Mouse (Mus musculus) kidney, adult 10 weeks (tissue): ENCODE data around the gene Pdzd7. TPM values are rescaled to one million over a fixed set of nuclear protein-coding genes. Genes with fewer than 3 reads are reported as not detected.

Experiments used
- polyA plus RNA-seq: library from polyadenylated mRNA; stranded (reverse); fragments of 350-450 nt; fragmentation: Illumina TruSeq; extraction: RNeasy Lipid Tissue Mini Kit (QIAGEN cat#74804); gene quantifications from one replicate; pipeline ENCODE4 v1.2.3, GENCODE M21; 2014; ENCODE audit warnings: low read depth, low replicate concordance

Pdzd7 gene
- polyA plus RNA-seq: not detected

GRCm38 (mm10) chr19:45045651-45046050 is at the start of gene Pdzd7:
Gene Pdzd7 (minus strand): TSS chr19:45045717.

GRCm38 (mm10) chr19:45074580-45075322 is 29.2 kb upstream of the Pdzd7 start, which contains the start of gene Kazald1:
Gene Kazald1 (plus strand): TSS chr19:45075241.

GRCm38 (mm10) chr19:45047417-45047934 is 2.0 kb upstream of the Pdzd7 start, which contains the start of gene Sfxn3:
Gene Sfxn3 (plus strand): TSS chr19:45047503.

GRCm38 (mm10) chr19:45014335-45014971 is 31.1 kb downstream of the Pdzd7 start, which contains the start of gene Lzts2:
Gene Lzts2 (plus strand): TSS chr19:45014414.

GRCm38 (mm10) chr19:45005957-45006712 is 39.4 kb downstream of the Pdzd7 start, which contains the start of gene Mrpl43:
Gene Mrpl43 (minus strand): TSS chr19:45006442.

GRCm38 (mm10) chr19:45005444-45005843 is 40.1 kb downstream of the Pdzd7 start, which contains the start of gene Twnk:
Gene Twnk (plus strand): TSS chr19:45005663.

GRCm38 (mm10) chr19:44988831-44989566 is 56.5 kb downstream of the Pdzd7 start, which contains the start of gene Sema4g:
Gene Sema4g (plus strand): TSS chr19:44989101.

Other genes with a start within 250 kb of the Pdzd7 start
- gene Slf2, start 114.6 kb downstream of the Pdzd7 start, polyA plus RNA-seq: 31.0 TPM
- 3.1 TPM for gene Sema4g, start 56.6 kb downstream of the Pdzd7 start, polyA plus RNA-seq
- 5.6 TPM for gene Twnk, start 40.1 kb downstream of the Pdzd7 start, polyA plus RNA-seq
- gene Mrpl43, start 39.3 kb downstream of the Pdzd7 start, polyA plus RNA-seq: 12.8 TPM
- gene Lzts2, start 31.3 kb downstream of the Pdzd7 start, polyA plus RNA-seq: 4.9 TPM
- gene Sfxn3, start 1.8 kb upstream of the Pdzd7 start, polyA plus RNA-seq: 11.8 TPM
- not detected for gene Kazald1, start 29.5 kb upstream of the Pdzd7 start, polyA plus RNA-seq
- not detected for gene Tlx1, start 105.0 kb upstream of the Pdzd7 start, polyA plus RNA-seq
- gene Lbx1, start 190.1 kb upstream of the Pdzd7 start, polyA plus RNA-seq: not detected